Mouse (Mus musculus) spleen, postnatal 0 days (tissue): ENCODE measurements around the gene Fcer2a. TPM values are rescaled to one million over a fixed set of nuclear protein-coding genes. Genes with fewer than 3 reads are reported as not detected.

Source experiments
- polyA plus RNA-seq: library from polyadenylated mRNA; unstranded; fragments of >200 nt; fragmentation: Nextera tagmentation; extraction: Ambion mirVana; gene quantifications from 2 replicates; pipeline ENCODE4 v1.2.1, GENCODE M21; 2015

The Fcer2a gene
- 0.18 and 0.27 TPM in 2 replicates for polyA plus RNA-seq

GRCm38 (mm10) chr8:3694121-3694520 is at the start of gene Fcer2a:
Gene Fcer2a (minus strand): TSS chr8:3694175.

GRCm38 (mm10) chr8:3720551-3720950 is 26.6 kb upstream of the Fcer2a start, which contains the start of gene Clec4g:
Gene Clec4g (minus strand): TSS chr8:3720651.

DNA sequence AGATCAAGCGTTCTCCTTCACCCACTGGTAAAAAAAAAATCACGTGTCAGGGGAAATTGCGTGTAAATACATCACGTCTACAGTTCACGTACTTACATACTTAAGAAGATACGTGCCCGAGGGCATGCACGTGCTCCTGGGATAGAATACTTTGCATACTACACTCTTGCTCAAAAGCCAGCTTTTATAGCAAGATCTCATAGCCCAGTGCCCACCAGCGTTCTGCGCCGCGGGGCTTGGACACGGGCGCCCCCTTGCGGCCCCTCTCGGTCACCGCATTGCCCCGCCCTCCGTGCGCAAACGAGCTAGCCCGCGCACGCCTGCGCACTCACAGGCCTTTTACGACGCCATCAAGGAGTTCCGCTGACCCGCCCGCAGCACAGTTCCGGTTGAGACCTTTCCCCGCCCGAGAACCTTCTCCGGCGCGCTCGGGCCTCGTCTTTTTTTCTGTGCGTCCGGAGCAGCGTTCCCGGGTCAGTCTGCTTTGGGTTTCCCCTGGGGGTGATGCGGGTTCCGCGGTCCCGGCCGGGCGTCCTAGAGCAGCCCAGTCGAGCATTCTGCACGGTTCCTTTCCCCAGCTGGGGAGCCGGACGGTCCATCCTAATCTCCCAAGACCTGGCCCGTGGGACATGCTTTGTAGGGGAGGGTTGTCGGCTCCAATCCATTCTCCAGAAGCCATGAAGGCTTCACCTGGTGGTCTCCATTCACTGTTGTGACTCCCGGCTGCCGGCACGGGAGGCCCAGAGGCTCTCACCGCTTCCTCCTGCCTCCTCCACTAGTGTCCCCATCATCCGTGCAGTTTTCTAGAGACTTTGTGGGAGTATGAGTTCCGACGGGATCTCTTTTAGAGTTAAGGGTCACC is 17.6 kb downstream of the Fcer2a start, which contains the start of gene Trappc5:
Gene Trappc5 (plus strand): TSS at position 169 of the 862 bp plus-strand sequence.

GRCm38 (mm10) chr8:3671980-3672491 is 21.9 kb downstream of the Fcer2a start, which contains the start of gene Fcor:
Gene Fcor (minus strand): TSS chr8:3672362.

DNA sequence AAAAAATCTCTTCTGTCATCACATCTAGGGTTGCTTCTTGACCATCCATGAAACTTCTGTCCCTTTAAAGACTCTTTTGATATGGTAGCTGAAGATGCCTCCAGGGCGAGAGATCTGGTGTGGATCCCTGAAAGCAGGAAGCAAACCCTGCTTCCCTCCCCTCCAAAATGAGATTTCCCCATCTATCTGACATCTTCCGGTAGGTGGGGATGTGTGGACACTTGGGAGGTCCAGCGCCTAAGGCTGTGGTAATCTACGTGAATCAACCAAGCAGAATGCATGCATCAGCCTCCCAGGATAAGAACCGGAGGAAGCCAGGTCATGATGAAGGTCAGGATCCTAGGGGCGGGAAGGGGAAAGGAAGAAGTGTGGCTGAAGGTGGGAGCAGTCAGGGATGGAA is 28.5 kb downstream of the Fcer2a start, which contains the start of gene Mcemp1:
Gene Mcemp1 (plus strand): TSS at position 248 of the 400 bp plus-strand sequence.

GRCm38 (mm10) chr8:3655526-3655925 is 38.4 kb downstream of the Fcer2a start, which contains the start of gene Retn:
Gene Retn (plus strand): TSS chr8:3655770.

Other genes starting within 250 kb of the Fcer2a start
- gene Pex11g, start 226.5 kb downstream of the Fcer2a start, polyA plus RNA-seq = 2.7 and 2.9 TPM in 2 replicates
- not detected in 2 replicates for gene Tex45, start 223.3 kb downstream of the Fcer2a start, polyA plus RNA-seq
- gene Zfp358, start 201.0 kb downstream of the Fcer2a start, polyA plus RNA-seq = 7.5 and 9.9 TPM in 2 replicates
- gene Mcoln1, start 193.7 kb downstream of the Fcer2a start, polyA plus RNA-seq = 21.6 and 26.6 TPM in 2 replicates
- gene Pnpla6, start 178.8 kb downstream of the Fcer2a start, polyA plus RNA-seq = 11.6 and 13.9 TPM in 2 replicates
- gene C330021F23Rik, start 126.2 kb downstream of the Fcer2a start, polyA plus RNA-seq = 0.13 TPM in 1 of 2 replicates, not detected in the other
- 1.1 and 1.3 TPM in 2 replicates for gene Camsap3, start 106.9 kb downstream of the Fcer2a start, polyA plus RNA-seq
- gene Xab2, start 72.9 kb downstream of the Fcer2a start, polyA plus RNA-seq = 31.8 and 33.8 TPM in 2 replicates
- gene Pet100, start 72.6 kb downstream of the Fcer2a start, polyA plus RNA-seq = 124 TPM in 2 replicates
- gene Pcp2, start 68.6 kb downstream of the Fcer2a start, polyA plus RNA-seq = 0.21 and 0.26 TPM in 2 replicates
- 67.6 and 74.2 TPM in 2 replicates for gene Stxbp2, start 63.2 kb downstream of the Fcer2a start, polyA plus RNA-seq
- 0.51 and 0.76 TPM in 2 replicates for gene Retn, start 38.4 kb downstream of the Fcer2a start, polyA plus RNA-seq
- 35.9 and 48.3 TPM in 2 replicates for gene Mcemp1, start 28.4 kb downstream of the Fcer2a start, polyA plus RNA-seq
- gene Fcor, start 21.8 kb downstream of the Fcer2a start, polyA plus RNA-seq = 5.9 and 7.1 TPM in 2 replicates
- gene Trappc5, start 17.9 kb downstream of the Fcer2a start, polyA plus RNA-seq = 17.6 and 19.0 TPM in 2 replicates
- 0.13 and 0.16 TPM in 2 replicates for gene Clec4g, start 26.5 kb upstream of the Fcer2a start, polyA plus RNA-seq
- 0.14 and 0.36 TPM in 2 replicates for gene Cd209a, start 54.8 kb upstream of the Fcer2a start, polyA plus RNA-seq
- not detected in 2 replicates for gene Cd209e, start 160.1 kb upstream of the Fcer2a start, polyA plus RNA-seq
- 0.15 TPM in 1 of 2 replicates, not detected in the other for gene Cd209d, start 184.4 kb upstream of the Fcer2a start, polyA plus RNA-seq
- not detected in 2 replicates for gene Cd209b, start 232.7 kb upstream of the Fcer2a start, polyA plus RNA-seq